12 mouse cellular contexts compared by ENCODE assay signal in genomic region chrX:7170156-7170555, GRCm38 (mm10).
"Had no signal": no experiment of that assay in that cellular context is flagged by ENCODE, and none has a peak within 500 bp of the region (broad histone marks: within the 10 kb centered on the region; RNA-seq: fewer than 3 reads in every experiment).

No protein-coding gene starts in this region.

- H3K27me3 ChIP-seq: kidney, embryonic 15.5 days; limb, embryonic 13.5 days; midbrain, embryonic 12.5 days; neural tube, embryonic 13.5 days had no signal

- H3K9me3 ChIP-seq: kidney, embryonic 15.5 days; limb, embryonic 13.5 days; midbrain, embryonic 12.5 days; neural tube, embryonic 13.5 days had no signal

- H3K4me3 ChIP-seq: kidney, embryonic 15.5 days; limb, embryonic 13.5 days; midbrain, embryonic 12.5 days; neural tube, embryonic 13.5 days had no signal

- H3K27ac ChIP-seq: kidney, embryonic 15.5 days; limb, embryonic 13.5 days; liver, embryonic 14.5 days; midbrain, embryonic 12.5 days; neural tube, embryonic 13.5 days had no signal

- H3K4me1 ChIP-seq: kidney, embryonic 15.5 days; limb, embryonic 13.5 days; midbrain, embryonic 12.5 days; neural tube, embryonic 13.5 days had no signal

- DNase-seq: kidney, adult 11 months; kidney, postnatal 14 days; left cerebral cortex, postnatal 4 days; lung, adult 2 months; right cerebral cortex, postnatal 14 days; thymus, adult 18-20 months; thymus, postnatal 14 days had no signal
